8 mouse cellular contexts compared by ENCODE assay signal in genomic region chr5:23684517-23684916, GRCm38 (mm10). TPM values are rescaled to one million over a fixed set of nuclear protein-coding genes. Genes with fewer than 3 reads are reported as not detected.
DNase-seq lines count a peak whose midpoint lies in the region; ATAC-seq and TF ChIP-seq lines count a peak whose summit lies in the region.

Gene Srpk2, minus strand, starts transcription at chr5:23684617.

- H3K4me3 ChIP-seq in gastrocnemius, adult 2 months: no peak within 1 kb of the TSS
- no peak within 1 kb of the TSS for H3K4me3 ChIP-seq in hindbrain, embryonic 13.5 days

- no peaks in the 10 kb centered on the region for H3K36me3 ChIP-seq in hindbrain, embryonic 13.5 days

- intact Hi-C loops in gastrocnemius, adult 2 months (cut with DNase I): no loop called here

- TF ChIP-seq CTCF in gastrocnemius, adult 2 months (IDR thresholded peaks at IDR 0.05): no peak

- no peak within 1 kb of the TSS for H3K27ac ChIP-seq in gastrocnemius, adult 2 months
- H3K27ac ChIP-seq in hindbrain, embryonic 13.5 days: no peak within 1 kb of the TSS

- no peak within 1 kb of the TSS for H3K9ac ChIP-seq in hindbrain, embryonic 13.5 days

- no peaks in the 10 kb centered on the region for H3K27me3 ChIP-seq in hindbrain, embryonic 13.5 days

- ATAC-seq in hindbrain, embryonic 13.5 days (ENCODE audit: low FRiP score): no peak
- ATAC-seq in megakaryocyte-erythroid progenitor cell, adult 5-6 weeks (replicated peaks; ENCODE audit: low FRiP score, low TSS enrichment, poor library complexity, severe bottlenecking): no peak

- WGBS in hindbrain, embryonic 13.5 days: 71% methylated on average over 1 of the region's 1 CpGs

- no peak within 1 kb of the TSS for H3K4me2 ChIP-seq in hindbrain, embryonic 13.5 days

- DNase-seq in frontal cortex, adult 2 months (ENCODE audit: extremely low spot score in 1 of 2, low spot score in 1 of 2): no peak
- DNase-seq in frontal cortex, postnatal 25 days (ENCODE audit: low spot score in 2 of 2): no peak
- DNase-seq in adrenal gland, postnatal 10 days: no peak
- no peak for DNase-seq in gastrocnemius, adult 2 months
- DNase-seq in MN1 (ENCODE audit: low spot score): no peak
- DNase-seq in lung, postnatal 36 days: no peak

- no peaks in the 10 kb centered on the region for H3K4me1 ChIP-seq in hindbrain, embryonic 13.5 days (replicated peaks)

- no peaks in the 10 kb centered on the region for H3K9me3 ChIP-seq in hindbrain, embryonic 13.5 days

RNA-seq across cellular contexts. Expression of gene Srpk2, which starts in this region (rescaled TPM):
- polyA plus RNA-seq in frontal cortex, adult 2 months (2012; rRNA removed): 86.6 and 90.8 TPM in 2 replicates
- 10 to 100 TPM; 43.0 to 50.7 TPM for total RNA-seq in adrenal gland, postnatal 10 days (2021)
- 10 to 100 TPM; 26.8 to 27.1 TPM for total RNA-seq in gastrocnemius, adult 2 months (2021)
- polyA plus RNA-seq in hindbrain, embryonic 13.5 days (2015; fragmentation: Nextera tagmentation; extraction: Ambion mirVana): 101 and 105 TPM in 2 replicates
- 14.0 and 18.2 TPM in 2 replicates for total RNA-seq in megakaryocyte-erythroid progenitor cell, adult 5-6 weeks (2014; fragmentation: Nextera tagmentation)
- 15.2 and 20.5 TPM in 2 replicates for total RNA-seq in megakaryocyte-erythroid progenitor cell, adult 5-6 weeks (2017)
